Mouse (Mus musculus): ENCODE results near the gene Hs2st1.
"Not testable (repeated sequence)": the region's sequence is repeated elsewhere in the genome, so short reads cannot be mapped to it uniquely, and the experiment has no call there.

Gene Hs2st1

DNA sequence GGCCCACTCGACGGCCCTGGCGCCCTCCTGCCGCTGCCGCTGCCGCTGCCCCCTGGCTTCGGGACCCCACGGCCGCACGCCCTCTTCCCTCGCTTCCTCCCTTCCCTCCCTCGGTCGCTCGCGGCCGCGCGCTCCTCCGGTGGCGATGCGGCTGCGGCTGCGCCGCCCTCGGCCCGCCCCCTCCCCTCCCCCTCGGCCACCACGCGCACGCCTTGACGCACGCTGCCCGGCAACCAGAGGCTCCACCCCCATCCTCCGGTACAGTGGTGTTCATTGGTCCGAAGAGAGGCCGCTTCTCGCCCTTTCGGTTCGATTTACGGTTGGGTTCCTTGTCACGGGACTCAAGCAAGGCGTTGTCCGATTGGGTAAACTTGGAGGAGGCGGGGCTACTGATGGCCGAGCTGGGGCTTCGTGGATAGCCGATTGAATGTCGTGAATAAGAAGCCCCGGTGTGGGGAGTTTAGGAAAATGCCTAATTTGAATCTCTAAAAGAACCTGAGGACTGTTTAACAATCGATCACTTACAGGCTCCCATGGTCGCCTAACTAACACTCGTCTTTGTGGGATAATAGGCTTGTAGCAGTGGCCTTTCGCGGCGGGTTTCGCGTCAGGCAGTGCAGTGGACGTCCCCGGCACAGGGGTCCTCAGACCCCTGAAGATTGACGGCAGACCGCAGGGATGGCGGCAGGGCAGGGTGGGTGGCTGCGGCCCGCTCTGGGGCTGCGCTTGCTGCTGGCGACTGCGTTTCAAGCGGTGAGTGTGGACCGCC lies at the start of gene Hs2st1, which contains the start of gene Selenof:
Gene Hs2st1, minus strand, starts transcription at position 135 of the 769 bp plus-strand sequence.
Gene Selenof, plus strand, starts transcription at position 258 of the 769 bp plus-strand sequence.
- Histone ChIP-seq H3K36me3 (ENCODE audit: control insufficient read depth, insufficient read depth, low read length, poor library complexity, severe bottlenecking) (no peaks in the 10 kb centered on the region), H3K27me3 (ENCODE audit: control insufficient read depth, insufficient read depth, low read length, poor library complexity, severe bottlenecking) (no peaks in the 10 kb centered on the region)
- DNase-seq (ENCODE audit: low read depth, low spot score) = peak; percentile 100

DNA sequence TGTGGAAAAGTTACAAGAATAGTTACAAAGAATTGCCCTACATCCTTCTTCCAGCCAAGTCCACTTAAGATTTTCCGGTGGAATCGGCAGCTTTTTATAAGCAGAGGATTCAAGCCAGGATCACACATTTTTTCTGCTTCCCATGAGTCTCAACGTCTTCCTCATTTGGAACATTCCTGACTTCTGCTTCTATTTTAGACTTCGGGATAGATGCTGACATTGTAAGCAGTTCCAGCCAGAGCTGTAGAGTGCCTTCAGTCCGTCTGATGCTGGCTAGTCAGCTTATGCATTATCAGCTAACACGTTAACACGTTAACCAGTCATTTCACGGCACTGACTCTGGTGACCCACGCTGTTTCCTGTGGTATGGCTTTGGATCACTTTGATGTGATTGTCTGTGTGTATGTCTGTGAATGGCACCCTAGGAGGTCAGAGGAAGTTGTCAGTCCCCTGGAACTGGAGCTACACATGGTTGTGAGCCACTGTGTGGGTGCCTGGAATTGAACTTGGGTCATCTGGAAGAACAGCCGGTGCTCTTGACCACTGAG lies 47.7 kb upstream of the Hs2st1 start:
- DNase-seq (ENCODE audit: low read depth, low spot score) = no peak
- no peaks in the 10 kb centered on the region for H3K36me3 ChIP-seq (ENCODE audit: control insufficient read depth, insufficient read depth, low read length, poor library complexity, severe bottlenecking)
- H3K27me3 ChIP-seq (ENCODE audit: control insufficient read depth, insufficient read depth, low read length, poor library complexity, severe bottlenecking) = no peaks in the 10 kb centered on the region

GRCm38 (mm10) chr3:144616654-144617425 lies 46.9 kb upstream of the Hs2st1 start:
- no peaks in the 10 kb centered on the region for H3K27me3 ChIP-seq (ENCODE audit: control insufficient read depth, insufficient read depth, low read length, poor library complexity, severe bottlenecking)
- DNase-seq (ENCODE audit: low read depth, low spot score) = peak; percentile 76

GRCm38 (mm10) chr3:144615459-144615858 lies 45.5 kb upstream of the Hs2st1 start:
- Histone ChIP-seq H3K36me3 (ENCODE audit: control insufficient read depth, insufficient read depth, low read length, poor library complexity, severe bottlenecking) (no peaks in the 10 kb centered on the region), H3K27me3 (ENCODE audit: control insufficient read depth, insufficient read depth, low read length, poor library complexity, severe bottlenecking) (no peaks in the 10 kb centered on the region)
- DNase-seq (ENCODE audit: low read depth, low spot score) = no peak

More at GRCm38 (mm10) chr3:144616654-144617425, 46.9 kb upstream of the Hs2st1 start:
- no peaks in the 10 kb centered on the region for H3K36me3 ChIP-seq (ENCODE audit: control insufficient read depth, insufficient read depth, low read length, poor library complexity, severe bottlenecking)

DNA sequence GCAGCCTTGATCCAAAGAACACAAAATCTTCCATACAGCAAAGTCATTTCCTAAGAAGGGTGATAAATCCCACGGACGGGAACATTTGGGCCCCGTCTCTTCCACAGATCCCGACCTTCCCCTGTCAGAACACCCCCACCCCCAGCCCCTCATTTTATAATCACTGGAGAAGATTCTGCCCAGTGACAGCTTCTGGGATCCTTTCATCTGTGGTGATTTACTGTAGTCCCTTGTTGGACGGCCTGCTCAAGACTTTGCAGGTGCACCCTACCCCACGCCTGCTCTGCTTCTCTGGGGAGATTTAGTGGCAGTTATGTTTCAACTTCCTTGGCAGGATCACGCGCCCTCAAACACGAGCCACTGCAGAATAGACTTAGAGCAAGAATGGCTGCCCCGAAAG lies 44.7 kb upstream of the Hs2st1 start:
- H3K36me3 ChIP-seq (ENCODE audit: control insufficient read depth, insufficient read depth, low read length, poor library complexity, severe bottlenecking) = no peaks in the 10 kb centered on the region
- no peak for DNase-seq (ENCODE audit: low read depth, low spot score)
- no peaks in the 10 kb centered on the region for H3K27me3 ChIP-seq (ENCODE audit: control insufficient read depth, insufficient read depth, low read length, poor library complexity, severe bottlenecking)

- DNase-seq (ENCODE audit: low read depth, low spot score) = no peak
- Histone ChIP-seq H3K27me3 (ENCODE audit: control insufficient read depth, insufficient read depth, low read length, poor library complexity, severe bottlenecking) (no peaks in the 10 kb centered on the region), H3K36me3 (ENCODE audit: control insufficient read depth, insufficient read depth, low read length, poor library complexity, severe bottlenecking) (no peaks in the 10 kb centered on the region)
These were observed 44.3 kb upstream of the Hs2st1 start for GRCm38 (mm10) chr3:144614277-144614676.

DNA sequence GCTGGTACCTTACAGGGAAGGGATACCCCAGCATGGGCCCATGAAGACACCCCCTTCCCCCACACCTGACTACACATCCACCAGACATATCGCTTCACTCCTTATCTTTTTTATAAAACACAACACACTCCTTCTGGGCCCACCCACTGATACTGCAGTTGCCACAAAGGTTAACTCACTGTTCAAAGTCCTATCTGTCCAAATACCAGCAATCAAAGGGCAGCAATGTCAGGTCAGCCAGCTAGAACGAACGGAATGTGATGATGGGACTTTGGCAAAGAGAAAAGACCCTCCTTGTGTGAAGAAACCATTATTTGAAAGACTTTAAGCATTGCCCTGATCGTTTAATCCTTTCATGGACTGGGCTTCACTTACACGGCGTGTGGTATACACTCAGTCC lies 42.4 kb upstream of the Hs2st1 start:
- Histone ChIP-seq H3K36me3 (ENCODE audit: control insufficient read depth, insufficient read depth, low read length, poor library complexity, severe bottlenecking) (no peaks in the 10 kb centered on the region), H3K27me3 (ENCODE audit: control insufficient read depth, insufficient read depth, low read length, poor library complexity, severe bottlenecking) (no peaks in the 10 kb centered on the region)
- DNase-seq (ENCODE audit: low read depth, low spot score) = no peak

GRCm38 (mm10) chr3:144611626-144612271 lies 41.8 kb upstream of the Hs2st1 start:
- no peaks in the 10 kb centered on the region for H3K27me3 ChIP-seq (ENCODE audit: control insufficient read depth, insufficient read depth, low read length, poor library complexity, severe bottlenecking)
- H3K36me3 ChIP-seq (ENCODE audit: control insufficient read depth, insufficient read depth, low read length, poor library complexity, severe bottlenecking) = no peaks in the 10 kb centered on the region
- no peak for DNase-seq (ENCODE audit: low read depth, low spot score)

GRCm38 (mm10) chr3:144610759-144611158 lies 40.8 kb upstream of the Hs2st1 start:
- no peaks in the 10 kb centered on the region for H3K36me3 ChIP-seq (ENCODE audit: control insufficient read depth, insufficient read depth, low read length, poor library complexity, severe bottlenecking)
- H3K27me3 ChIP-seq (ENCODE audit: control insufficient read depth, insufficient read depth, low read length, poor library complexity, severe bottlenecking) = no peaks in the 10 kb centered on the region
- DNase-seq (ENCODE audit: low read depth, low spot score) = no peak

DNA sequence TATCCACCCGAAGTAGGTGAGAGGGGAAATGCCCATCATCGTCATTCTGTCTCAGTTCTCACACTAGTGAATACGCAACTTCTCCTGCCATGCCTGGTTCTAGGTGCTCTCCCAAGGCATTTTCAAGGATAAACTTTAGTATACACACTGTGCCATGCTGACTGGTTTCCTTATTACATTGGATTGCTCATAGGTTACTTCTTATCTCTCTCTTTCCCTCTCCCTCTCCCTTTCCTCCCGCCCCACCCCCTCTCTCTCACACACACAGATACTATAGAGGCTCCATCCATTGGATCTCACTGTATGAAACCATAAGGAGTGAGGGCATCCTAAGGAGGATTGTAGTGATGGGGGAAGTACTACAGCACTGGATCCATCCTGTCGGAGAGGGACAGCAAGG lies 38.1 kb upstream of the Hs2st1 start:
- Histone ChIP-seq H3K36me3 (ENCODE audit: control insufficient read depth, insufficient read depth, low read length, poor library complexity, severe bottlenecking) (no peaks in the 10 kb centered on the region), H3K27me3 (ENCODE audit: control insufficient read depth, insufficient read depth, low read length, poor library complexity, severe bottlenecking) (no peaks in the 10 kb centered on the region)
- no peak for DNase-seq (ENCODE audit: low read depth, low spot score)

DNA sequence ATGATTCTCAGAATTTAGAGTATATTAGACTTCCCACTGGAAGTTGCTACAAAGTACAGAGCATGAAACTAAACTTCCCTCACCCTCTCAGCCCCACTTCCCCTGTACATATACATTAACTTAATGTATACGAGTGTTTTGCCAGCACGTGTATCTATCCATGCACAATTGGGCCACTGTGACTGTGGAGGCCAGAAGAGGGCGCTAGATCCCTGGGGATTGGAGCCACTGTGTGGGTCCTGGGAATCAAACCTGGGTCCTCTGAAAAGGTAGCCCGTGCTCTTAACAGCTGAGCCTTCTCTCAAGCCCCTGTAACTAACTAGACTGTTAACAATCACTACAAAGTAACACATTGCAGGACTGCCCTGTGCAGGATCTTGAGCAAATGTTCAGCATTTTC lies 36.5 kb upstream of the Hs2st1 start:
- DNase-seq (ENCODE audit: low read depth, low spot score) = peak; percentile 18
- no peaks in the 10 kb centered on the region for H3K27me3 ChIP-seq (ENCODE audit: control insufficient read depth, insufficient read depth, low read length, poor library complexity, severe bottlenecking)

GRCm38 (mm10) chr3:144605811-144606210 lies 35.8 kb upstream of the Hs2st1 start:
- H3K27me3 ChIP-seq (ENCODE audit: control insufficient read depth, insufficient read depth, low read length, poor library complexity, severe bottlenecking); H3K36me3 ChIP-seq (ENCODE audit: control insufficient read depth, insufficient read depth, low read length, poor library complexity, severe bottlenecking): not testable (repeated sequence)
- DNase-seq (ENCODE audit: low read depth, low spot score) = peak; percentile 55

More for the DNA sequence above, 36.5 kb upstream of the Hs2st1 start:
- no peaks in the 10 kb centered on the region for H3K36me3 ChIP-seq (ENCODE audit: control insufficient read depth, insufficient read depth, low read length, poor library complexity, severe bottlenecking)

DNA sequence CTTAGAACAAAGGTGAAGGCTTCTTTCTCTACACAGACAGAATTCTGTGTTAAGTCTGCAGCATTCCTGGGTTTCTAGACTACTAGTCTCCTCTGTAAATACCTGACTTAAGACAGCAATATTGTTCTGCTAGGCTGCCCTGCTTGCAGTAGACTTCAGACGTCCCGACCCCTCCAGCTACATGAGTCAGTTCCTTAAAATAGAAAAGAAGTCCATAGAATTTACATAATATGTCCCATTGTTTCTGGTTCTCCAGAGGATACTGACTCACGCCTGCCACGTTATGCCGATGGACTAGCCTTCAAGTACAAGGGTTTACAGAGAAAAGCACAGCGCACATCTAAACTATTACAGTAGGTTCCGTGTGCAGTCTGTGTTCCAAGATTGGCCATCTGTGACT lies 34.2 kb upstream of the Hs2st1 start:
- Histone ChIP-seq H3K36me3 (ENCODE audit: control insufficient read depth, insufficient read depth, low read length, poor library complexity, severe bottlenecking) (no peaks in the 10 kb centered on the region; the same call in 1 of the 2 replicates), H3K27me3 (ENCODE audit: control insufficient read depth, insufficient read depth, low read length, poor library complexity, severe bottlenecking) (no peaks in the 10 kb centered on the region)
- no peak for DNase-seq (ENCODE audit: low read depth, low spot score)

GRCm38 (mm10) chr3:144603558-144603957 lies 33.6 kb upstream of the Hs2st1 start:
- Histone ChIP-seq H3K36me3 (ENCODE audit: control insufficient read depth, insufficient read depth, low read length, poor library complexity, severe bottlenecking) (no peaks in the 10 kb centered on the region; the same call in 1 of the 2 replicates), H3K27me3 (ENCODE audit: control insufficient read depth, insufficient read depth, low read length, poor library complexity, severe bottlenecking) (no peaks in the 10 kb centered on the region)
- no peak for DNase-seq (ENCODE audit: low read depth, low spot score)

Measured in splenic B cell, adult 2 months (primary cell).